Mouse (Mus musculus) C2C12 (cell line): ENCODE data around the gene Thbd.

Source experiments
- FOSL1 ChIP-seq: IDR thresholded peaks from one replicate; pipeline ENCODE4 v1.8.0; 2011; ENCODE audit warnings: mild to moderate bottlenecking, low read length; ENCODE audit not compliant: poor library complexity, insufficient read depth, severe bottlenecking
- MYOD1 ChIP-seq: IDR thresholded peaks from one replicate; pipeline ENCODE4 v1.6.1; 2011; ENCODE audit warnings: low read depth; ENCODE audit not compliant: control insufficient read depth, insufficient read length

DNA sequence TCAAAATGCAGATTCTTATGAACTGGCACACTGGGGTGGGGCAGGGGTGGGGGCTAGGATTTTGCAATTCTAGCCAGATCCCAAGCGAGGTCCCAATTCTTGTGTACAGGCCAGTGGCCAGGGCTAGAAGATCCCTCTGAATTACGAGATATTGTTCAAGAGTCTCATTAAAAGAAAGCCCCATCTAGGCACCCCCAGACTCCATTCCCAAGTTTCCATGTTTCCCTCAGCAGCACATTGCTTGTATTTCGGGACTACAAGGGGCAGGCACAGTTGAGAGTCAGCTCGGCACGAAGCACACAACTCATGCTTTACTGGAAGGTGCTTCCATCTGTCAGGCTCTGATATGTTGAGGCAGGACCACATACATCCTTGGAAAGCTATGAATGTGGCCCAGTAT is 3.1 kb downstream of the Thbd start:
- TF ChIP-seq FOSL1 (no peak), MYOD1 (no peak)
